Mouse (Mus musculus) right cerebral cortex, postnatal 14 days (tissue): Measurements from ENCODE around the gene Dolpp1.
"Not testable (repeated sequence)": the region's sequence is repeated elsewhere in the genome, so short reads cannot be mapped to it uniquely, and the experiment has no call there.

Experiments used
- DNase-seq: peaks from one replicate; pipeline ENCODE4 v3.0.0; 2022

Gene Dolpp1

DNA sequence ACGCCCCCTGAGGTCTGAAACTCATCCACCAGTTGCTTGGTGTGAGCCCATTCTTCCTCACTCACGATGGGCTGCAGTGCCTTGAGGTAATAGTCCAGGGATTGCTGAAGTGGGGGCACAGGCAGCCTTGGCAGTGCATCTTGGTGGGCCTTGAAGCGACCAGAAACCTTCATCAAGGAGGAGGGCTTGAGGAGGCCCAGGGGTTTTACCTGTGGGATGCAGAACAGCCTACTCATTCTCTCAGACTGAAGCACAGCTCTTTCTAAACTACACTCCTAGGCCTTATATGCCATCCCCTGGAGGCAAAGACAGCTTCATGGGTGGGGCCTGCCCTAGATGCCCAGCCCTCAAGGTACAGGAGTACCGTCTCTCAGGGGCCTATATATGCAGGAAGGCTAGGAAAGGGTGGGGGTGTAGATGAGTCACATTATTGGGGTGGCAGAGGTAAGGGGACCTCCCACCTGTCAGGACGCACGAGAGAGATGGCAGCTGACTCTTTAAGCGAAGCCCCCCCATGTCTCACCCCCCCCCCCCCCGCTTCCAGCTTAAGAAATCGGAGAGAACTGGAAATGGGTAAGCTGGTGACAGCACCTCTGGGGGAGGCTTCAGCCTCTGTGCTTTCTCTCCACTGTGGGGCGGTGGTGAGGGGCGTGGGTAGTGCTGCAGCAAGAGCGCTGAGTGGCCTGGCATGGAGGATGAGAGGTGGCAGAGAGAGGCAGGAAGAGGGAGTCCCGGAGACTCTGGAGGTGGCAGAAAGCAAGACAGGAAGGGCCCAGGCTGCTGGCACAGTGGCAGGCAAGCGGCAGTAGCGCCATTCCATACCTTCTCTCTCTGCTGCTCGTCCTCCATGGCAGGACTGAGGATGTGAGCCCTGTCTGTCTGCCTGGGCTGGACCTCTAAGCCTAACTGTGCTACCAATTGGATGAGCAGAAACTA lies 21.3 kb downstream of the Dolpp1 start:
- peak; percentile 64 for DNase-seq

DNA sequence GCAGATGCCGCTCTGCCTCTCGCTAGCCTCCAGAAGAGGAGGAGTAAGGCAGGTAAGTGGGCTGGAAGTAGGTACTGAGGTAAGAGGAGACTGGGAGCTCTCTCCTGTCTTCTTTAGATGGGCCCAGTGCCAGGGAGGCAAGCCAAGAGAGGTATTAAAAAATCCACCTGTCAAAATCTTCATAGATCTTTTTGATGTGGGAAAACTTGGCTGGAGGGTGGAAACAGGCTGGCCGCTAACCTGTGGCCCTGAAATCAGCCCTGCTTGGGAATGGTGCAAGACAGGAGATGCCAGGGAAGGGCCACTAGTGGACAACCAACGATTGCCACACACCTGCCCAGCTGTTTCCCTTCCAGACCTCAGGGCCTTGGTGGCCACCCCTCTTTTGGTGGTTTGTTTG lies 22.0 kb downstream of the Dolpp1 start:
- DNase-seq, result no peak

DNA sequence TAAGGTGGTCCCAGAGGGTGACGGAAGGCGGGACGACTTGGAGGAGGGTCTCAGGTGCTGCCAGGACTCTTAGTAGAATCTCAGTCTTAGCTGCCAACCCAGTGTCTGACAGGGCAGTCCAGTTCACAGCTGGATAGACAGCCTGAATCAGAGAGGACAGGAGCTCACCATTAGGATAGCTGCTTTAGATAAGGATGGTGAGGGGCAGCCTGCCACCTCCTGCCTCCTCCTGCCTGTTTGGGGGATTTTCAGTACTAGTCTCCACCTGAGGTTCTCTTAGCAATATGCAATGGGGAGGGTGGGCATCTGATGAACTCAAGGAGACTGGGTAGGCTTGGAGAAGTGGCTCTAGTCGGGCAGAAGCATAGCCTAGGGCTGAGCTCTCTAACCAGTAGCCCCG lies 22.6 kb downstream of the Dolpp1 start:
- DNase-seq, result no peak

DNA sequence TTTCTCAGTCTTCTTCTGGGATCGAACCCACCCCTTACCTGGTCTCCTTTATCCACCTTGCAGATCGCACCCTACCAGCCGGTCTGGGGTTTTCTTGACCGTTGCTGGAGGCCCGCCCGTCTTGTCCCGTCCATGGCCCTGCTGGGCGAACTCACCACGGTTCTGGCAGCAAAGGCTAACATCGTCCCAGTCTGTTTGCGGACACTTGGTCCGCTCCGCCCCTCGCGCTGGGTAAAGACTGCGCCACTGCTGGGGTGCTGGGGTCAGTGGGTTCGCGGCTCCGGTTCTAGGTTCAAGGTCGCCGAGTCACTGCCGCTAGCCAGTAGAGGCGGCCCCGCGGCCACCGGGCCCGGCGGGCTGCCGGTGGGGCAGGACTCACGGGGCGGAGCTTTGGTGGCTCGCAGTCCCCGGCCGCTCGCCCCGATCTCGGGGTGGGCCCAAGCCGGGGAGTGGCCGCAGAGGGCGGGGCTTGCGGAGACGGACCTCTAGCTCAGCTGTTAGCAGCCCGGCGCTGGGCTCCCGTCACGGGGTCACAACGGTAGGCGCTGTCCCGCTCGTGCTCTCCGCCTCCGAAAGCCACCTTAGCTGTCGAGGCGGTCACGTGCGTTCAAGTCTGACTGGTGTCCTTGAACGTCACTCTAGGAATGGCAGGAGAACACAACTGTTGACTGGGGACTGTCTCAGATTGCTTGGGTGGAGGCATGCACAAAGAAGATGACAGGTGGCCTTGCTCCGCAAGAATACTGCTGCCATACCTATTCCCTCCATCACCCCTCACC lies 23.3 kb downstream of the Dolpp1 start, which contains the start of gene Crat:
Crat (minus strand) TSS at position 657 of the 779 bp plus-strand sequence.
- peak; percentile 90 for DNase-seq

DNA sequence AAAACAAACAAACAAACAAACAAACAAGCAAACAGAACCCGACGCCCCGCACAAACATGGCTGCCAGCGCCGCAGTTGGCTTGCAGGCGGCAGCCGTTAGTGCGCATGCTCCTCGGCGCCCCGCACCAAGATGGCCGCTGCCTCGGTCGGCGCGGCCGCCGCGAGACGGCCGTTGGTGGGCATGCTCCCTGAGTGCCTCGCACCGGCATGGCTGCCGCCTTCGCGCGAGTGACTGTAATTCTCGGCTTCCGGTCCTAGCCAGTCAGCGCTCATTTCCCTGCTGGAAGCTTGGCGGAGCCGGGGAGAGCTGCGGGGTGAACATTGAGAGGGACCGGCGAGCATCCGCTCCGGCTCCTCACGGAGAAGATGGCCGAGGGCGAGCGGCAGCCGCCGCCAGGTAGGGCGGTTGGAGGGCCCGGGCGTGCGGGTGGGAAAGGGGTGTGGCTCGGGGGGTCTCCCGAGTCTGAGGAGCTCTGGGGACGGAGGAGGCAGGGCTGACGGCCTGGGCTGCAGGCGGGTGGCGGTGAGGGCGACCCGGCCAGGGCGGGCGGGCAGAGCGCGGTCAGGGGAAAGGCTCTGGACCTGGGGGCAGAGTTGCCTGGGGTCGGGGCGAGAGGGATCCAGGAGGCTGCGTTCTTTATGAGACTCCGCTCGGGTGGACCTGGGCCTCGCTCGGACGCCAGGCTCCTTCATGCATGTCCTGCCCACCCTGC lies 24.0 kb downstream of the Dolpp1 start, which contains the start of gene Ptpa:
Ptpa (plus strand) TSS at position 104 of the 713 bp plus-strand sequence.
- DNase-seq, result peak; percentile 94

DNA sequence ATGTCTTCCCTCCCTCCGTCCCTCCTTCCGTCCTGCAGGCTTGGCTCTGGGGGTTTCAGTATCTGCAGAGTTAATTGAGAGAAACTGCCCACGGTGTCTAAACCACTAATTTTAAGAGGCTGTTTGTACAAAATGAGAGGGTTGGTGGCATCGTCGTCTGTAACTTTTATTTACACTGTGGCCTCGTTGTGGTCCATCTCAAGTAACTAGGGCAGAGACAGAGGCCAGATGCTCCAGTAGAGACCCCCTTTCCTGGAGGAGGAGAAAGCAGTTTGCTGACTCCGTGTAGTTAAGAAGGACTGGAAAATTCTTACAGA lies 24.6 kb downstream of the Dolpp1 start:
- no peak for DNase-seq

DNA sequence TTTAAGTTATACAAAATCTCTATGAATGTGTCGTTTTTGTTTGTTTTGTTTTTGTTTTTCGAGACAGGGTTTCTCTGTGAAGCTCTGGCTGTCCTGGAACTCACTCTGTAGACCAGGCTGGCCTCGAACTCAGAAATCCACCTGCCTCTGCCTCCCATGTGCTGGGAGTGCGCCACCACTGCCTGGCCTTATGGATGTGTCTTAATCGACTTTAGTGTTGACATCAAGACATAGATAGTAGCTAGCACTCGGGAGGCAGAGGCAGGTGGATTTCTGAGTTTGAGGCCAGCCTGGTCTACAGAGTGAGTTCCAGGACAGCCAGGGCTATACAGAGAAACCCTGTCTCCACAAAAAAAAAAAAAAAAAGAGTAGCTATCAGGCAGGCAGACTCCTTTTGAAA lies 25.1 kb downstream of the Dolpp1 start:
- not testable (repeated sequence) for DNase-seq

DNA sequence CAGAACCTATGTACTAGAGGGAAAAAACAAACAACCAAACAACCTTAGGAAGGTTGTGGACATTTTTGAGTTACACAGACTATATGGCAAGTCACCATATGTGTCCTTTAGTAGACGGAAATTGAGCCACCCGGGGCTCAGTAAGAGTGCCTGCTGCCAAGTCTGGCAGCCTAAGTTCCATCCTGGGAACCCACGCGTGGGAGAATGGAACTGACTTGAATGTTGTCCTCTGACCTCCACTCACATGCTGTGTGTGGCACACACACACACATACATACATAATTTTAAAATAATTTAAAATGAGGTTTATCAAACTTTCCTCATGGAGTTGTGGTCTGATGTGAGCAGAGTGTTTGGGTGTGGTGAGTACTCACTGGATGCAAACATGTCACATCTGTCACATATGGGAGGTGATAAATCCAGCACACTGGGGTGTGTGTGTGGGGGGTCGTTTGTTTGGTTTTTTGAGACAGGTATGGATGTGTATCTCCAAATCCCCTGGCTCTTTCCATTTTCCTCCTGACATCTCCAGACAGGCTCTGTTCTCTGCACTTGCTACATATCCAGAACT lies 25.6 kb downstream of the Dolpp1 start:
- no peak for DNase-seq

DNA sequence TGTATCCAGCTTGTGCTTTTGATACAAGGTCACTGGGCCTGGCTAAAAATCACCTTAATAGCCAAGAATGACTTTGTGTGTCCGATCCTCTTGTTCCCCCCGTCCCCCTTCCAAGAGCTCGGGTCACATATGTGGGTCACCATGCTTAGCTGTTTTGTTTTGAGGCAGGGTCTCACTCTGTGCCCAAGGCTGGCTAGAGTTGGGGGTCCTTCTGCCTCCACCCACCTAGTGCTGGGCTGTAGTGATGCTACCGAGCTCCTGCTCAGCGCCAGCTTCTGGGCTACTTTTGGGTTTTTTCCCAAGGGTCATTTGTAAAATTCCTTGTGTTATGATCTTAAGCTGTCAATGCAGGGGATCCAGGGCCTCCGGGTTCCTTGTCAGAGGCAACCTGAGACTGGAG lies 26.2 kb downstream of the Dolpp1 start:
- DNase-seq, result no peak

DNA sequence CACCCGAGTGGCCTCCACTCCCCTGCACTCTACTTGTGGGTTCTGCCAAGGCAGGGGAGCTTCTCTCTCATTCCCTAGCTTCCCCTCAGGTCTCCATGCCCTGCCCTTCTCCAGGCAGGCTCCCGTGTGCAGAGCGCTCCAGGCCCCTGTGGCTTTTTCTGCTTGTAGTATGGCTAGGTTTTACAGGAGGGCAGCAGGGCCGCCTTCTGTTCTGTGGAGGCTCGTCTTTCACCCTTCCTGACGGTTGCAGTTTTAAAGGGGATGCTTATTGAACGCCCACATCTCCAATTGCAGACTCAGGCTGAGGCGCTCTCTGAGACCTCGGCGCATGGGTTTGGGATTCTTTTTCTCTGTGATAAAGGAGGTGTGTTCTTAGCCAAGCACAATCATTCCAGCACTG lies 27.1 kb downstream of the Dolpp1 start:
- no peak for DNase-seq

DNA sequence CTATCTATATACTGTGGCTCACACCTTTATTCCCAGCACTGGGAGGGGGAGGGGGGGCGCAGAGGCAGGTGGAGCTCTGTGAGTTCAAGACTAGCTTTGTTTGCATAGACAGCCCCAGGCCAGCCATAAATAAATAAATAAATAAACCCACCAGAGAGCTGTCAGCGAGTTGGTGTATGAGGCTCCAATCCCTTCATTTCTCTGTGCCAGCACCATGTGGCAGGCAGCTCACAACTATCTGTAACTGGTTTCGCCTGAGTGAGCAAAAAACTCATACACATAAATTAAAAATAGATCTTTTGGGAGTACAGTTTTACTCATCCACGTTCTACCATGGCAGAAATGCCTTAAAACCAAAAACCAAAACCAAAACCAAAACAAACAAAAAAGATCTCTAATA lies 29.4 kb downstream of the Dolpp1 start:
- DNase-seq, result no peak

DNA sequence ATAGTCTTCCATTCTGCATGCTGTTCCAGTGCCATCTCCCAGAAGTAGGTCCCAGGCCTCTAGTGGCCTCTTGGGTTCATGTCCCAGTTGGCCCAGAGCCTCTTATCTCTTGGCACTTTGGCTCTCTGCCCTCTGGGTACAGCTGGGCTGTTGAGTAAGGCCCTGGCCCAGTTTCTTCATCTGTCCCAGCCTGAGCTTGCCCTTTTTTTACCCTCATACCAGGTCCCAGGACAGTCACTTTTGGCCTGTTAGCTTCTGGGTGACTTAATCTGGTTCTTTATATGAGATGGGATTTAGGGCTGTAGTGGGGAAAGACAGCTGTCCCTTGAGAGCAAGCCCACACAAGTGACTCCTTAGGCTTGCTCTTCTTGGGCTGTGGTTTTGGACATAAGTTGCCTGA lies 37.1 kb downstream of the Dolpp1 start:
- DNase-seq, result no peak

DNA sequence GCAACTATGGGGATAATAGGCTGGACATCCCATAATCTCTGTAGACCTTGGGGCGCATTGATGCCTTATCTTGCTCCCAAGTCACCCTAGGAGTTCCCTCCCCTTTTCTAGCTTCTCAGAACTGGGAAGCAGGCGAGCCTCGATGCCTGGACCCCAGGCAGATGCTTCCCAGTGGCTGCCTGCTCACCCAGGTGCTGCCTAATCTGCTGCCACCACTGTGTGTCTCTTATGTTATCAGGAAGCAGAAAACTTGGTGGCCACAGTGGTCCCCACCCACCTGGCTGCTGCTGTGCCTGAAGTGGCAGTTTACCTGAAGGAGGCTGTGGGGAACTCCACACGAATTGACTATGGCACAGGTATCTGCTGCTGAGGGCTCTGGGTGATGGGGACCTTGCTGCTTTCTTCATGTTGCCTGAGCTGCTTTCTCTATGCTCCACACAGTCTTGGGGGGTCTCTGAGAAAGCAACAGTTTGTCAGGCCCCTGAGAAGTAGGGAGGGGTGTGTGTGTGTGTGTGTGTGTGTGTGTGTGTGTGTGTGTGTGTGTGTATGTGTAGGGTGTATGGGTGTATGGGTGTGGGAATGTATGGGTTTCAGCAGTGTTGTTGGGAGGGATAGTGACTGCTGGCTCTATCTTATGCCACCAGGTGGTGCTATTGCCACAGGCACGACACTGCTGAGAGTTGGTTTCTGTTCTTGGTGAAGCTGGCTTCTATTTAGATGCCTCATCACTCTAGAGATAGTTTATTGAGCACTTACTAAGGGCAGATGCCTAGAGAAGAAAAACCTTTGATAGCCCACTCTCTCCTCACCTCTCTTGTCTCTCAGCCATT lies 43.5 kb downstream of the Dolpp1 start:
- peak; percentile 60 for DNase-seq

DNA sequence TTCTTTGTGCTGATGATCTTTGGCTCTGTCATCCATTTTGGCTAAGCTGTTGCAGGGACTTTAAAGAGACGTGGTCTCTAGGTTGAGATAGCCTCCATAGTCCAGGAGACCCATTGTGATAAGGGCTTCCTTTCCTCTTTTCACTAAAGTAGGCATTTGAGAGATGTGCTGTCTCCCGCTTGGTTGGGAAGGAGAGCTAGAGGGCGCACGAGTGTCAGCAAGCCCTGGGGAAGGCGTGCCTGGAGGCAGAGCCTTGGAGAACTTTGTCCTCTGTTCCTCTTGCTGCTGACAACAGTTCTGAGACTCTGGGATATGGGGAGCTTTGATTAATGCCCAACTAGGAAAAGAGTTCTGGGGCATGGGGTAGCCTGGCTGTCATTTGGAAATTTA lies 44.1 kb downstream of the Dolpp1 start:
- DNase-seq, result no peak

DNA sequence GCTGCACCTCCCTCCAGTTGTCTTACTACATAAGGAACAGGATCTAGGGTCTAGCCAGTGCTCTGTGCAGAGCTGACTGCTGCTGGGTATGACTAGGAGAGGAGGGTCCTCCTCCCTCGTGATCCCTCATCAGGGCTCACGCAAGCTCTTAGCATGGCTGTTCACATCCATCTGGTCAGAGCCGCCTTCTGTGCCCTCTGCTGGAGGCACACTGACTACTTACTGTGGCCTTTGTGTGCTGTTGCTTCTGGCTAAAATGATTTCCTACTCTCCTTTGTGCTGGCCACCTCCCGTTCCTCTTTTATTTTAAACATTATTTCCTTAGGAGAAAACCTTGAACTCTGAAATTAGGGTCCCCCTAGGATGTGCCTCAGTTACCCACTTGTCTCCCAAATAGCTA lies 44.8 kb downstream of the Dolpp1 start:
- no peak for DNase-seq

DNA sequence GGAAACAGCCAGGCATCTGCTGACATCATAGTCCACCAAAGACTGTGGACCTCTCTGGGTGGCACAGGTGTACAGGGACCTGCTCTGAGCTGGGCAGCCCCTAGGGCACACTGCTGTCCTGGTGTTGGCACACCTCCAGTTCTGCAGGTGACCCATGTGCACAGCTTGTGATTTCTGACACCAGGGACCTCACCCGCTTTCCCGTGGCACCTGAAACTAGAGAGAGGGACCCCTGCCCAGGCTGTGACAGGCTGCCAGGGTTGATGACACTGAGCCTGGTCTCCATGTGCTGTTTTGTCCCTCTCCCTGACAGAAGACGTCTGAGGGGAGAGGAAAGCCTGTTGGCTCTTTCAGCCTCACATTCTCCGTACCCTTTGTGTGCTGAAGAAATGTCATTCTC lies 45.7 kb downstream of the Dolpp1 start:
- DNase-seq, result no peak

DNA sequence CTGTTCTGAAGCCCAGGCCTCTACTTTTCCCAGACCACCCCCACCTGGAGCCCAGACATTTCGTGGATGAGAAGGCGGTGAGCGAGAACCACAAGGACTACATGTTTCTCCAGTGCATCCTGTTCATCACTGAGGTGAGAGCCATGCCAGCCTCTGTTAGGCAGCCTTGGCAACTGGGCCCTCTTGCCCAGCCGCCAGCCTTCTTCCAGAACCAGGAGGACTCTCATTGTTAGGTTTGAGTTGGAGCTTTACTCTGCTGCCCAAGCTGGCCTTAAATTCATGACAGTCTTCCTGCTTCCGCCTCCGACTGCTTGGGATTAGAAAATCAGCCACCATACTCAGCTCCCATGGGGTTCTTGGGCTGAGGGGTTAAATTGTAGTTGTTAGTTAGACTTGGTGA lies 47.6 kb downstream of the Dolpp1 start:
- DNase-seq, result no peak

DNA sequence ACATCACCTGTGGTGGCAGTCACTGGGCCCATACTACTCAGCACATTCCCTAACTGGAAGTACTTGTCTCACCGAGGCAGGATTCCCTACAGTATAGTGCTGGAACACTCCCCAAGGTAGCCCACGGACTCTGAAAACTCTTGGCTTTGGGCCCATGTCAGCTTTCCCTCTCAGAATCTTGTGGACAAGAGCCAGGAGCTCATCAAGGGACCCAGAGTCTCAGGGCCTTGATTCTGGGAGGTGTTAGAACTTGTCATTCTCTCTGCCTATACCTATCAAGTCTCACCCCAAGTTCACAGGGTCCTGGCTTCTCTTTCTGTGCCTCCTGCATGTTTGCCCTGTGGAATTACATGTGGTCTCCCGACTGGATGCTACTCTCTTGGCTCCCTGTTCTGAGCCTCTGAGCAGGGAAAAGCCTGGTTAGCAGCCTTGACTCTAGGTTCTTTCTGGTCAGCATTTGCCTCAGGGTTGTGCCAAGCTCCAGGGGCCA lies 48.2 kb downstream of the Dolpp1 start:
- DNase-seq, result no peak

DNA sequence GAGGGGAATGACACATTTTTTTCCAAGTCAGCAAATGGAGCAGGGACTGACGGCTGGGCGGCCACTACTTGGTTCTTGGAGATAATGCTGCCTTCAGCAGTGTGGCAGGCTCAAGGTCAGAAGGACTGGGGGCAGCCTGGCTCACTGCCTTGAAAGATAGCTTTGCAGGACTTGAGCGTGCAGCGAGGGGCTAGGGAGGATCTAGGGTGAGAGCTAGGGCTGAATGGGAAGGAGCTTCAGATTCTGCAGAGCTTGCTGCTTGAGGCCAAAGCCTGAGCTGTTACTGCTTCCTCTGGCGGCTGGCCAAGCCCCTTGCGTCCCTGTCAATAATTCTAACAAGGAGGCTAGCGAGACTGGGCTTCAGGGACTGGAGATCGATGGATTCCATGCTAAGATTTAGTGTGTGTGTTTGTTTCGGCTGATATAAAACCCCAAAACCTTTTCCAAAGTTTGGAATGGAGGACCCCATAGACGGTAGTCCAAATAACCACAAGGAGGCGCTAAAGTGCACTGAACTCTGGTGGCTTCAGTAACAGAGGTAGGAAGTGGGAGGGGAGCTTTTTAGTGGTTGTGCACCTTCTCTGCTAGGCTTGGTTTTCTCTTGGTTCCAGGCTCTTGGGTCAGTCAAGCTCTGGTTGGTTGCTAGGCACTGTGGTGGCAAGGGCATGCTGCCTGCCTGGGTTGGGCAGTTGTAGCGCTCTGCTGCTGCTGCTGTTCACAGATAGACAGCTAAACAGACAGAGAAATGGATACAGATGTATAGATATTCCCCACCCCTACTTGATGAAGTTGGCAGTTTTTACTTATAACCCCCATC lies 48.9 kb downstream of the Dolpp1 start:
- DNase-seq, result peak; percentile 74

DNA sequence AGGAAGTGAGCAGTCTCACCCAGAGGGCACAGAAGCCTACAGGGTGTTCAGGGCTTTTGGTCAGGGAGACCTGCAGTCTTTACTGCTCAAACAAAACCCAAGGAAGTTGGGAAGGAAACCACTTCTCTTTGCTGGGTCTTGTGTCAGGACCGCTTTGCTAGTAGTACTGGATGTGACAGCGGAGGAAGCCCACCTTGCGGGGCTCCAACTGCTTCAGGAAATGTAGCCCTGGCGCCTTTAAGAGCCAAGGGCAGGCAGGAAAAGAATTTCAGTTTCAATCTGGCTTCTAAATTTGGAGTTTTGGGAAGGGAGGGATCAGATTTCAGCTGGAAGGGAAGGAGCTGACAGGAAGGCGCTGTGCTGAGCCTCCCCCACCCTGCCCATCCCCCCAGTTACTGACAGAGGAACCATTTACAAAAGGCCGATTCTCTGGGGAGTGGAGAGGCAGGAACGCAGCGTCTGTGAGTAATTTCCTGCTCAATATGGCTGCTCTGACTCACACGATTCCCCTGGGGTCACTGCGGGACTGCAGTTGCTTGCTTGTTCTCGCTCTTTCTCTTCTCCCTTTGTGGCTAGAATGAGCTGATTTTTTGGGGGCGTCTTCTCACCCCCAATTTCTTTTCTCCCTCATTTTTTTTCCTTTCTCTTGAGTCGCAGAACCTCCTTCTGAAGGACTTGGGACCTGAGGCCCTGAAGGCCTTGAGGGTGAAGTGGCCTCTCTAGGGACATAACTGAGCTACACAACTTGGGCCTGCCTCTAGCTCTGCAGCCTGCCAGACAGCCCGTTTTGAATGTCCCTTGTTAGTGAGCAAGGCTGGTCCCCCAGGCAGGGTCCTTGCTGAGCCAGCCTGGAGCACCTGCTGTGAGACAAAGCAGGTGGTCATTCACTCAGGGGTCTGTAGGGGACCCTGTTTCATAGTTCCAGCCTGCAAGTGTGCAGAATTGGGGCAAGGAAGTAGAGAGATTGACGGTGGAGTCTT lies 49.8 kb downstream of the Dolpp1 start:
- DNase-seq, result peak; percentile 62
